Mouse (Mus musculus) gastrocnemius, postnatal 14 days (tissue): ENCODE data around the gene Cdh16. TPM values are rescaled to one million over a fixed set of nuclear protein-coding genes. Genes with fewer than 3 reads are reported as not detected.

Experiments used
- DNase-seq: peaks from one replicate; pipeline ENCODE4 v3.0.0; 2021; ENCODE audit warnings: mixed read lengths
- intact Hi-C: fragments of 180-260 bp; cut with DNase I; formaldehyde crosslinking; loops from one replicate; pipeline ENCODE4 v1.15.1; 2025; ENCODE audit warnings: low total_unique reads
- total RNA-seq, 2 experiments: library from RNA; stranded (reverse); gene quantifications; 2 replicates each; pipeline ENCODE4 v1.2.3; 2021

The Cdh16 gene
- total RNA-seq, 2 experiments from 2014 or later: not detected

GRCm38 (mm10) chr8:104627065-104627740 lies 3.0 kb upstream of the Cdh16 start:
- no peak for DNase-seq
- intact Hi-C loops: no loop called here

GRCm38 (mm10) chr8:104620765-104621164 lies 3.4 kb downstream of the Cdh16 start:
- intact Hi-C loops: no loop called here
- DNase-seq: no peak

GRCm38 (mm10) chr8:104613119-104613518 lies 11.1 kb downstream of the Cdh16 start:
- intact Hi-C loops: no loop called here
- no peak for DNase-seq

GRCm38 (mm10) chr8:104611613-104612012 lies 12.6 kb downstream of the Cdh16 start:
- no peak for DNase-seq
- intact Hi-C loops: no loop called here

- intact Hi-C loops: no loop called here
- no peak for DNase-seq
Measured at GRCm38 (mm10) chr8:104610185-104610766, 13.9 kb downstream of the Cdh16 start.

- intact Hi-C loops: no loop called here
- peak; percentile 58 for DNase-seq
Measured at GRCm38 (mm10) chr8:104609222-104609621, 15.0 kb downstream of the Cdh16 start.

GRCm38 (mm10) chr8:104607944-104608343 lies 16.3 kb downstream of the Cdh16 start:
- intact Hi-C loops: no loop called here
- peak; percentile 75 for DNase-seq

- no peak for DNase-seq
- intact Hi-C loops: no loop called here
Measured at GRCm38 (mm10) chr8:104606329-104606728, 17.9 kb downstream of the Cdh16 start.

DNA sequence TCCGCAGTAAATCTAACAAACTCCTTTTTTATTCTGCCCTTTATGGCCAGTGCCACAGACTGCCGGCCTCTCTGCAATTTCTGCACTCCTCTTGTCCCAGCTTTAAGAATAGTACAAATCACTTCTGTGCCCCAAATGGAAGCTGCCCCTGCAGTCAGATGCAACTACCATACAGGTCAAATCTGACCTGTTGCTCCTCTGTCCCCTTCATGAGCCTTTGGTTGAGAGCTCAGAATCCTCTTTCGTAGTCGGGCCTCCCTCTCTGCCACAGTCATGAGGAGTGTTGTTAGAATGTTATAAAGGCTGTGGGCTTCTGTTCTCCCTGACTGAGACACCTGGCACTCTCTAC lies 21.0 kb downstream of the Cdh16 start:
- intact Hi-C loops: loop anchor here (2.0 to 5.0 kb wide), 2 partner anchors 39 to 52 kb away; partner anchors contain the start of gene Ciao2b
- no peak for DNase-seq

GRCm38 (mm10) chr8:104602468-104603244 lies 21.5 kb downstream of the Cdh16 start:
- intact Hi-C loops: loop anchor here (2.0 to 5.0 kb wide), 2 partner anchors 40 to 52 kb away; partner anchors contain the start of gene Ciao2b
- peak; percentile 81 for DNase-seq

- DNase-seq: no peak
- intact Hi-C loops: loop anchor here (2.0 to 5.0 kb wide), 2 partner anchors 40 to 53 kb away; partner anchors contain the start of gene Ciao2b
Measured at GRCm38 (mm10) chr8:104601941-104602371, 22.2 kb downstream of the Cdh16 start.

DNA sequence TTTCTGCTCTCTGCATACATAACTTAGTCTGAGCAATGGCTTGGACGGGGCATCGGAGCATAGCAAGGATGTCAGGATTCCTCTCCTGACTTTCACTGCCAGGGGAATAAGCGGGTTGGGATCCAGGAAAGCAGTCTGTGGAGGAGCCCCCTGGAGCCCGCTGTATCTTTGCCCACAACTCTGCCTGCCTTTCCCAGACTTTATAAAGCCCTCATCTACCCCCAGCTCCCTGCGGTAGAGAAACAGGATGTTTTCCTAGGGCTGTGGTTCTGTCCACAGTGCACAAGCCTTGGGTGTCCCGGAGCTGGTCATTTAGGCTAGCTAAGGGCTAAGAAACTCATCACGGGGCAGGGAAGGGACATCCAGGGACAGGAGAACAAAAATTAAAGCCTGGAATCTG lies 22.8 kb downstream of the Cdh16 start:
- intact Hi-C loops: loop anchor here (5.0 kb wide), 1 partner anchor 41 kb away; the partner anchor contains the start of gene Ciao2b

GRCm38 (mm10) chr8:104598496-104598895 lies 25.7 kb downstream of the Cdh16 start:
- intact Hi-C loops: no loop called here
- no peak for DNase-seq

More for the DNA sequence above, 22.8 kb downstream of the Cdh16 start:
- no peak for DNase-seq

DNA sequence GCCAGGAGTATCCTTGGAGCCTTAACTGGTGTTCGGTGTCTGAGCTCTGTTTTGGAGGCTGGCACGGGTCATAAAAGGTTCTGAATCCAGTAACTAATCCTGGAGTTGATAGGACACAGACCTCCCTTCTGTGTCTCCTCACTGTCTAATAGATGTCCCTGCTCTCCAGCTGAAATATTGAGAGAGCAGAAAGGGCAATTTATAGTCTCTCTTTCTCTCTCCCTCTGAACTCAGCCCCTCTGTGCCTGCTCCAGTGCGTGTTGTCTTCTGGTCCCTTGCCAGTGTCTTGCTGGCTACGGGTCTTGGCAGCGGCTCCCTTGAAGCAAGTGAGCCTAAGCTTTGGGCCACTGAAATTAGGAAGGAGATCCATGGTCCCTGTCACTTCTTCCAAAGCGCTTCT lies 26.5 kb downstream of the Cdh16 start:
- intact Hi-C loops: no loop called here
- DNase-seq: peak; percentile 33

DNA sequence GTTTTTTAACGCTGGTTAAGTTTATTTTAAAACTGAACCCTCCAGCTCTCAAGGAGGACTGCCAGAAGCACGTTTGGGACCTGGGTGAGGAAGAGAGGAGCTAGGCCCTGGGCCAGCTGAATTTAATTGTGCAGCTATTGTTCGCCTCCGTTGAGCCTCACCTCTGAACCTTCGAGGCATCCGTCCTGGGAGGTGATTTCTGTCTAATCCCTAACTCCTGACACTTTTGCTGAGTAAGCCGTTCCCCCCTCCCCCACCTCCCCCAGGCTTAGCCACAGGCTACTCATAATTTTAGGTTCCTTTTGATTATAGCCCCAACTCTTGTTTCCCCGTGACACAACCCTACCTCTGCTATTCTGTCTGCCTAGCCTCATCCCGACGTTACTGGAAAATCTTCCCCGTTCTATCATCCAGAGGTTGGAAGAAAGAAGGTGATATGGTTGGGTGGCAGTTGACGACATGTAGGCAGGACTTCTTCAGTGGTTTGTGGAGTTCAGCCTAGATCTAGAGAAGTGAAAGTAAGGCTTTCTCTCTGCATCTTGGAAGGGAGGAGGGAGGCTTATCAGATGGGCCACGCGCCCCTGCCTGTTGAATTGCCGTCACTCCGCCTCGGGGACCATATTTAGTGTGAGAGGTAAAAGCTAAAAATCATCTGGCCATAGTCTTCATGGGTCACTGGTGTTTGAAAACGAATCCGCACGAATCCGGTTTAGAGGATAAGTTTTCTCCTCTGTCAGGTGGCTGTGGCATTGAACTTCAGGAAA lies 28.2 kb downstream of the Cdh16 start:
- intact Hi-C loops: no loop called here
- no peak for DNase-seq

GRCm38 (mm10) chr8:104594611-104595362 lies 29.4 kb downstream of the Cdh16 start:
- intact Hi-C loops: no loop called here
- DNase-seq: no peak

DNA sequence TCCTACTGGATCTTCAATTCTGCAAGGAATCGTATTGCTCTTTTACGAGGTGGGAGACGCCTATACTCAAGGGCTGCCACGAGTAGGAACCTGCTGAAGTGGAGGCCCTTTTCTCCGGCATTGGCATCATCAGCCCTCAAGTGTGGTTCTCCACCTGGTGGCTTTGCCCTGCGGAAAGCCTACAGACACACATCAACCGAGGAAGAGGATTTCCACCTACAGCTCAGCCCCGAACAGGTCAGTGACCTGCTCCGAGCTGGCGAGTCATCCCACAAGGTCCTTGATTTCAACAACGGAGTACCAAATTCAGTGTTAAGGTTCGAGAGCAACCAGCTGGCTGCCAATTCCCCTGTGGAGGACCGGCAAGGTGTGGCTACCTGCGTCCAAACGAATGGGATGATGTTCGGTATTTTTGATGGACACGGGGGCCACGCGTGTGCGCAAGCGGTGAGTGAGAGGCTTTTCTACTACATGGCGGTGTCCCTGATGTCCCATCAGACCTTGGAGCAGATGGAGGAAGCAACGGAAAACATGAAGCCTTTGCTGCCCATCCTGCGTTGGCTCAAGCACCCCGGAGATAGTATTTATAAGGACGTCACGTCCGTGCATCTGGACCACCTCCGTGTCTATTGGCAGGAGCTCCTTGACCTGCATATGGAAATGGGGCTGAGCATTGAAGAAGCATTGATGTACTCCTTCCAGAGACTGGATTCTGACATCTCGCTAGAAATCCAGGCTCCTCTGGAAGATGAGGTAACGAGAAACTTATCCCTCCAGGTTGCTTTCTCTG lies 30.5 kb downstream of the Cdh16 start:
- intact Hi-C loops: no loop called here
- no peak for DNase-seq

- DNase-seq: no peak
- intact Hi-C loops: no loop called here
Measured at GRCm38 (mm10) chr8:104592566-104592965, 31.6 kb downstream of the Cdh16 start.
